Mouse (Mus musculus): ENCODE measurements at regions not wholly inside any gene's neighbourhood (a gene's known extent, or its start where the extent isn't known, plus 50 kb on each side); places are given as distances from the start of the nearest gene placed in this dataset.

- no peak for TF ChIP-seq CTCF (IDR thresholded peaks at IDR 0.05; ENCODE audit: low read depth, low read length)
- no peak for TF ChIP-seq POLR2A (IDR thresholded peaks at IDR 0.05; ENCODE audit: extremely low read depth, insufficient read depth, low read length)
Measured at GRCm38 (mm10) chr3:125812829-125813228, 125.6 kb downstream of the Ugt8a start.
